Mouse (Mus musculus): ENCODE measurements around the gene Clip1.

The Clip1 gene

DNA sequence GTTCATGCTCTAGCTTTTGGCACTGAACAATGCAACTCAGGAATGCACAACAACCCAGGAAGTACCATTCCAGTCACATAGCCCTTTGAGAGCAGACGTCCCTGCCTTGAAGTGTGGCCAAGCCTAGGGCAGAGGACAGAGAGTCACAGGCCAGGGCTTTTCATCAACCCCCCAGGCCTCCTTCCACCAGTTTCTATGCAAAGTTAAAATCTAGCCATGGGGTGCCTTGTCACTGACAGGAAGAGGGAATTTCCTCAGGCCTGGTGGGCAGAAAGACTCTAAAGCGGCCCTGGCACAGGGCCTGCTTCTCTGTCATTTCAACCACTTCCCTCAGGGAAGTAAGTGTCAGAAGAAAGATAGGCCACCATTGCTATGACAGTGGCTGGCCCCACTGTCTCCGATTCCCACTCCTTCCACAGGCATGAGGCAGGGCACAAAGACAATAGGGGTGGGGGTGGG is 77.2 kb downstream of the Clip1 start:
- H3K9me3 ChIP-seq (ENCODE audit: low read length), result no peaks in the 10 kb centered on the region
- peaks cover 8% of the 10 kb centered on the region; the same call in 1 of the 2 replicates for H3K4me1 ChIP-seq (replicated peaks; ENCODE audit: low read depth, low read length)
- H3K36me3 ChIP-seq (ENCODE audit: insufficient read depth, low read length), result no peaks in the 10 kb centered on the region
- H3K4me3 ChIP-seq (replicated peaks; ENCODE audit: low read length), result no peak overlapping the region
- 0 out of 2 replicates have a peak, but pooled peaks cover 3% of the 10 kb centered on the region for H3K27me3 ChIP-seq (ENCODE audit: insufficient read depth, low read length)
- TF ChIP-seq NANOG (IDR thresholded peaks at IDR 0.05; ENCODE audit: borderline replicate concordance, low read length) (no peak), CTCF (conservative IDR thresholded peaks at IDR 0.05; ENCODE audit: low read length) (no peak), POU5F1 (IDR thresholded peaks at IDR 0.05; ENCODE audit: borderline replicate concordance, low read length) (no peak)

DNA sequence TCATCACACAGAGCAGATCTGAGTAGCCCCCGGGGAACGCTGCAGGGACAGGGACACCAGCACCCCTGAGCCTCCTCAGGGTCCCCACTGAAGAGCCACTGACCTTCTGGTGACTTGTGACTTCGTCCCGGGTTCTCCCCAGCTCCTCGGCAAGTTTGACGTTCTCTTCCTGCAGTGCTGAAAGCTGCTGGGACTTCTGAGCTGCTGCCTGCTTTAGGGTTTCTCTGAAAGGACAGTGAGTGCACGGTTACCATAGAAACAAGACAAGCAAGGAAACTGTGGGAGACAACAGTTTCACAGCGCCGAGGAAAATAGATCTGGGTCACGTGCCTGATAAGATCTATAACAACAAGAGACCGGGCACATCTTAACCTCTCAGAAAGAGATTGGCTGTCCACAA is 80.9 kb downstream of the Clip1 start:
- no peaks in the 10 kb centered on the region for H3K9me3 ChIP-seq (ENCODE audit: low read length)
- H3K4me1 ChIP-seq (replicated peaks; ENCODE audit: low read depth, low read length), result peaks cover 19% of the 10 kb centered on the region
- no peak overlapping the region for H3K4me3 ChIP-seq (replicated peaks; ENCODE audit: low read length)
- H3K36me3 ChIP-seq (ENCODE audit: insufficient read depth, low read length), result no peaks in the 10 kb centered on the region
- H3K27me3 ChIP-seq (ENCODE audit: insufficient read depth, low read length), result 0 out of 2 replicates have a peak, but pooled peaks cover 2% of the 10 kb centered on the region
- no peak for TF ChIP-seq POU5F1 (IDR thresholded peaks at IDR 0.05; ENCODE audit: borderline replicate concordance, low read length)
- TF ChIP-seq CTCF (conservative IDR thresholded peaks at IDR 0.05; ENCODE audit: low read length), result no peak
- TF ChIP-seq NANOG (IDR thresholded peaks at IDR 0.05; ENCODE audit: borderline replicate concordance, low read length), result no peak

DNA sequence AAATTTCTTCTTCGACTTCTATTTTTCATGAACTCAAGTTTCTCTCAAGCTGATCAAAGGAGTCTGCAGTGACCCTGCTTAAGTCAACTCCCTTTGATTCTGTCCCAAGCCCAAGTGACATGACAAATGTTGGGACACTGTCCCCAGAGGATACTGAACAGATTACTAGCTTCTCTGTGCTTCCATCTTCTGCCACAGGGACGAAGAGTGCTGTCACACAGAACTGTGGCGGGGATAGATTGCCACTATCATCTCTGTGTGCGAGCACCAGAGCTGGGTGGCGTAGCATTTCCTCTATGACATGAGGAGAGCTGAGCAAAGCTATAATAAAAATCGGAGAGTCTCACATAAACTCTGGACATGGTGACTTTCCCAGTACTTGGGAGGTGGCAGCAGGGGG is 82.2 kb downstream of the Clip1 start:
- no peaks in the 10 kb centered on the region for H3K36me3 ChIP-seq (ENCODE audit: insufficient read depth, low read length)
- no peak overlapping the region for H3K4me3 ChIP-seq (replicated peaks; ENCODE audit: low read length)
- 0 out of 2 replicates have a peak, but pooled peaks cover 2% of the 10 kb centered on the region for H3K27me3 ChIP-seq (ENCODE audit: insufficient read depth, low read length)
- peaks cover 12% of the 10 kb centered on the region for H3K4me1 ChIP-seq (replicated peaks; ENCODE audit: low read depth, low read length)
- TF ChIP-seq NANOG (IDR thresholded peaks at IDR 0.05; ENCODE audit: borderline replicate concordance, low read length), result no peak
- no peaks in the 10 kb centered on the region for H3K9me3 ChIP-seq (ENCODE audit: low read length)

DNA sequence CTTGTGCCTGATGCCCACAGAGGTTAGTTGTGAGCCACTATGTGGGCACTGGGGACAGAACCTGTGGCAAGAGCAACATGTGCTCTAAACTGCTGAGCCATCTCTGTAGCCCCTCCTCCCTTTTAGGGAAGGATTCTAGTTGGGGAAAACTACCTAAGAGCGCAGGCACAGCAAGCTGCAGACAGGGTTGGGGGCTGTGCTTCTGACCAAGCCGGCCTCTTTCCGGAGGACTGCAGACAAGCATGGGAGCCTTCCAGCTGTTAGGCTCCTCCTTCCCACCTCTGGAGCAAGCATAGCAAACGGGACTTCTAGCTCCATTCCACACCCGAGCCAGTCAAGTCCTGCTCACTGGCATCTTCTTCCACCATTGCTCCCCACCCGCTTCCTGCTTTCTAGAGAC is 85.1 kb downstream of the Clip1 start:
- H3K27me3 ChIP-seq (ENCODE audit: insufficient read depth, low read length), result 0 out of 2 replicates have a peak, but pooled peaks cover 2% of the 10 kb centered on the region
- peaks cover 11% of the 10 kb centered on the region for H3K4me1 ChIP-seq (replicated peaks; ENCODE audit: low read depth, low read length)
- H3K9me3 ChIP-seq (ENCODE audit: low read length), result no peaks in the 10 kb centered on the region
- TF ChIP-seq NANOG (IDR thresholded peaks at IDR 0.05; ENCODE audit: borderline replicate concordance, low read length), result no peak
- TF ChIP-seq POU5F1 (IDR thresholded peaks at IDR 0.05; ENCODE audit: borderline replicate concordance, low read length), result no peak
- no peak for TF ChIP-seq CTCF (conservative IDR thresholded peaks at IDR 0.05; ENCODE audit: low read length)
- H3K36me3 ChIP-seq (ENCODE audit: insufficient read depth, low read length), result no peaks in the 10 kb centered on the region
- peak overlapping the region; percentile 46 for H3K4me3 ChIP-seq (replicated peaks; ENCODE audit: low read length)

DNA sequence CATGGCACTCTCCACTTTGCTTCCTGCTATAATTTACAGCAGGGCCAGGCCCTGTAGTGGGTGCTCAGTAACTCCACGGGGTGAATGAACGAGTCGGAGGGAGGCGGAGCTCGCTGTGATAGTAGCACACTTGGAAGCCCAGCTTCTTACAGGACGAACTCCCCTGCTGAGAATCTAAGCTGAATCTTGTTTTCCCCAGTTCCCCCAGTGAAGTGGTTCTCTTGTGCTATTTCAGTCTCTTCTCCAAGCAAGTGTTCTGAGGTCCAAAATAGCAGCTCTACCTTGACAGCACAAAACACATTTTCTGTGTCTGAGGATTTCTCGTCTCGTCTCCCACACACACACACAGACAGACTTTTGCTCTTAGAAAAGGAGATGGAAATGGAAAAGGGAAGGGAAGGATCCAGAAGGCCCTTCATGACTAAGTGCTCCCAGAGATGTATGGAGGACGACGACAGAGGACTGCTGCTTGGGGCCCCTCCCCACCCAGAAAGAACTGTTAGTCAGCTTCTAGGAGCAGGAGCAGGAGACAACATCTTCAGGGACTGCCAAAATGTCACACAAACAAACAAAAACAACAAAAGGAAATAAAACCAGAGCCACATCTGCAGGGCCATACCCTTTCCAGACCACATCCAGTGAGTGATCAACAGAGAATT is 90.7 kb downstream of the Clip1 start:
- Histone ChIP-seq H3K4me3 (replicated peaks; ENCODE audit: low read length) (no peak overlapping the region), H3K36me3 (ENCODE audit: insufficient read depth, low read length) (no peaks in the 10 kb centered on the region), H3K4me1 (replicated peaks; ENCODE audit: low read depth, low read length) (peaks cover 6% of the 10 kb centered on the region; the same call in 1 of the 2 replicates), H3K9me3 (ENCODE audit: low read length) (no peaks in the 10 kb centered on the region), H3K27me3 (ENCODE audit: insufficient read depth, low read length) (no peaks in the 10 kb centered on the region)
- TF ChIP-seq POU5F1 (IDR thresholded peaks at IDR 0.05; ENCODE audit: borderline replicate concordance, low read length) (no peak), NANOG (IDR thresholded peaks at IDR 0.05; ENCODE audit: borderline replicate concordance, low read length) (no peak), CTCF (conservative IDR thresholded peaks at IDR 0.05; ENCODE audit: low read length) (no peak)

DNA sequence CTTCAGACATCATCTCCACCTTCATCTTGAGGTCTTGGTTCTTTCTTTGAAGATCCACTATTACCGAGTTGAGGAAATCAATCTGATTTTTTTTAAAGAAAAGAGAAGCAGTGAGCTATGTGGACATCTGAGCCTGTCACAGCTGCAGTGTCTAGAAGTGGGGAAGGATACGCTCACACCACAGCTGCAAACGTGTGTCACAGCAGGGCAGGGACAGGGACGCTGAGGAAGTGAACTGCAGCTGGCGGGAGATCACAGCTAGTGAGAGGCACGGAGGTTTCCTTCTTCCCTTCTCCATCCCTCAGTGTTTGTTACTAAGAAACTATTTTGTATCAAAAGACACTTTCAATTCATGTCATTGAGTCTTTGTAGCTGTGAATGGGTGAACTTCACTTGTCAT is 104.4 kb downstream of the Clip1 start:
- Histone ChIP-seq H3K4me1 (replicated peaks; ENCODE audit: low read depth, low read length) (peaks cover 30% of the 10 kb centered on the region), H3K36me3 (ENCODE audit: insufficient read depth, low read length) (no peaks in the 10 kb centered on the region), H3K4me3 (replicated peaks; ENCODE audit: low read length) (no peak overlapping the region), H3K9me3 (ENCODE audit: low read length) (no peaks in the 10 kb centered on the region), H3K27me3 (ENCODE audit: insufficient read depth, low read length) (peaks cover 9% of the 10 kb centered on the region)
- TF ChIP-seq CTCF (conservative IDR thresholded peaks at IDR 0.05; ENCODE audit: low read length) (no peak), POU5F1 (IDR thresholded peaks at IDR 0.05; ENCODE audit: borderline replicate concordance, low read length) (no peak), NANOG (IDR thresholded peaks at IDR 0.05; ENCODE audit: borderline replicate concordance, low read length) (no peak)

DNA sequence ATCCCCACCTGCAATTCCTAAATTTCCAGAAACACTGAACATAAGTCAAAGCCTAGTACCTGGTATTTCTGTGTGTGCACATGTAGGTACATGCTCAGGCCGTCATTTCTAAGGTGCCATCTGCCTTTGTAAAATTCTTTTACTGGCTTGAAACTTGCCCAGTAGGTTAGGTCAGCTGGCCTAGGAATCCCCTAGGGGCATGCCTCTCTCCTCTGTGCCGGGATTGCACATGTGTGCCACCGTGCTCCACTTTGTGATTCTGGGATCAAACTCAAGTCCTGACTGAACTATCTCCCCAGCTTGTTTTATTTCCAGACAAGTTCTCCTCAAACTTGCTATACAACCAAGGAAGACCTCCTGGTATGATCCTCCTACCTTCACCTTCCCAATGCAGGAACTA is 107.7 kb downstream of the Clip1 start:
- H3K9me3 ChIP-seq (ENCODE audit: low read length), result no peaks in the 10 kb centered on the region
- H3K4me3 ChIP-seq (replicated peaks; ENCODE audit: low read length), result no peak overlapping the region
- peaks cover 22% of the 10 kb centered on the region for H3K4me1 ChIP-seq (replicated peaks; ENCODE audit: low read depth, low read length)
- H3K36me3 ChIP-seq (ENCODE audit: insufficient read depth, low read length), result no peaks in the 10 kb centered on the region
- TF ChIP-seq CTCF (conservative IDR thresholded peaks at IDR 0.05; ENCODE audit: low read length), result no peak
- TF ChIP-seq POU5F1 (IDR thresholded peaks at IDR 0.05; ENCODE audit: borderline replicate concordance, low read length), result no peak
- no peak for TF ChIP-seq NANOG (IDR thresholded peaks at IDR 0.05; ENCODE audit: borderline replicate concordance, low read length)
- no peaks in the 10 kb centered on the region; the same call in 1 of the 2 replicates for H3K27me3 ChIP-seq (ENCODE audit: insufficient read depth, low read length)

DNA sequence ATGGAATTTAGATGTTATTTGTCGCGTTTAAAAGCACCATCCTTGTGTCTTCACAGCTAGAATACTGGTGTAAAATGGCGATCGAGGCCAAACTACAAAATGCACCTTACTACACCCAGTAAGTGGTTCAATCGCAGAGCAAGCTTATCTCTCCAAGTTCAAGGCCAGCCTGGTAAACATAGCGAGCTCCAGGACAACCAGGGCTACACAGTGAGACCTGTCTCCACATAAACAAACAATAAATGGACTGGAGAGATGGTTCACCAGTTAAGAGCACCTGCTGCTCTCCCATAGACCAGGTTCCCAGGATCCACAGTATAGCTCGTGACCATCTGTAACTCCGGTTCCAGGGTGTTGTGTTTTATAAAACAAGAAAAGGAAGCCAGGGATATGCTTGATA is 111.1 kb downstream of the Clip1 start:
- TF ChIP-seq NANOG (IDR thresholded peaks at IDR 0.05; ENCODE audit: borderline replicate concordance, low read length) (no peak), POU5F1 (IDR thresholded peaks at IDR 0.05; ENCODE audit: borderline replicate concordance, low read length) (no peak), CTCF (conservative IDR thresholded peaks at IDR 0.05; ENCODE audit: low read length) (no peak)
- no peaks in the 10 kb centered on the region; the same call in 1 of the 2 replicates for H3K27me3 ChIP-seq (ENCODE audit: insufficient read depth, low read length)
- H3K4me1 ChIP-seq (replicated peaks; ENCODE audit: low read depth, low read length), result peaks cover 15% of the 10 kb centered on the region
- H3K9me3 ChIP-seq (ENCODE audit: low read length), result no peaks in the 10 kb centered on the region
- peaks cover 25% of the 10 kb centered on the region for H3K36me3 ChIP-seq (ENCODE audit: insufficient read depth, low read length)
- H3K4me3 ChIP-seq (replicated peaks; ENCODE audit: low read length), result peak overlapping the region; percentile 98; the same call in 1 of the 2 replicates

Data from E14TG2a.4 (cell line).